Mouse (Mus musculus) bone marrow, adult 2 months (tissue): ENCODE results near the gene Cpt2.

Experiments used
- CTCF ChIP-seq: fragments of 200-500 bp; IDR thresholded peaks from 2 replicates; pipeline ENCODE4 v1.5.1; 2011; ENCODE audit warnings: low read length, control low read depth; ENCODE audit not compliant: control insufficient read depth, insufficient read depth
- POLR2A ChIP-seq: fragments of 200-500 bp; IDR thresholded peaks from 2 replicates; pipeline ENCODE4 v1.6.1; 2011; ENCODE audit warnings: low read depth, mild to moderate bottlenecking, control low read depth, low read length, borderline replicate concordance; ENCODE audit not compliant: control insufficient read depth

GRCm38 (mm10) chr4:107889731-107890432 is 33.5 kb downstream of the Cpt2 start, which contains the start of gene 0610037L13Rik:
- TF ChIP-seq POLR2A (peak; percentile 70), CTCF (no peak)
